Mouse (Mus musculus): ENCODE measurements at regions not wholly inside any gene's neighbourhood (a gene's known extent, or its start where the extent isn't known, plus 50 kb on each side); places are given as distances from the start of the nearest gene placed in this dataset.

GRCm38 (mm10) chr5:91814417-91814762 lies 148.5 kb downstream of the Rchy1 start:
- TF ChIP-seq ZC3H11A (IDR thresholded peaks at IDR 0.05; ENCODE audit: borderline replicate concordance, low read depth, low read length) (no peak), MAFK (IDR thresholded peaks at IDR 0.05; ENCODE audit: insufficient read depth, low read depth, low read length) (no peak), CHD2 (IDR thresholded peaks at IDR 0.05; ENCODE audit: low read depth, low read length) (no peak), HCFC1 (IDR thresholded peaks at IDR 0.05; ENCODE audit: borderline replicate concordance, insufficient read depth, low read length) (no peak), ZNF384 (IDR thresholded peaks at IDR 0.05; ENCODE audit: low read depth, low read length) (no peak)
